Mouse (Mus musculus): ENCODE data around the gene Pigw. TPM values are rescaled to one million over a fixed set of nuclear protein-coding genes. Genes with fewer than 3 reads are reported as not detected.
"Not testable (repeated sequence)": the region's sequence is repeated elsewhere in the genome, so short reads cannot be mapped to it uniquely, and the experiment has no call there.

Gene Pigw
- polyA plus RNA-seq, 1 experiment from 2014 or later: 2.9 TPM

DNA sequence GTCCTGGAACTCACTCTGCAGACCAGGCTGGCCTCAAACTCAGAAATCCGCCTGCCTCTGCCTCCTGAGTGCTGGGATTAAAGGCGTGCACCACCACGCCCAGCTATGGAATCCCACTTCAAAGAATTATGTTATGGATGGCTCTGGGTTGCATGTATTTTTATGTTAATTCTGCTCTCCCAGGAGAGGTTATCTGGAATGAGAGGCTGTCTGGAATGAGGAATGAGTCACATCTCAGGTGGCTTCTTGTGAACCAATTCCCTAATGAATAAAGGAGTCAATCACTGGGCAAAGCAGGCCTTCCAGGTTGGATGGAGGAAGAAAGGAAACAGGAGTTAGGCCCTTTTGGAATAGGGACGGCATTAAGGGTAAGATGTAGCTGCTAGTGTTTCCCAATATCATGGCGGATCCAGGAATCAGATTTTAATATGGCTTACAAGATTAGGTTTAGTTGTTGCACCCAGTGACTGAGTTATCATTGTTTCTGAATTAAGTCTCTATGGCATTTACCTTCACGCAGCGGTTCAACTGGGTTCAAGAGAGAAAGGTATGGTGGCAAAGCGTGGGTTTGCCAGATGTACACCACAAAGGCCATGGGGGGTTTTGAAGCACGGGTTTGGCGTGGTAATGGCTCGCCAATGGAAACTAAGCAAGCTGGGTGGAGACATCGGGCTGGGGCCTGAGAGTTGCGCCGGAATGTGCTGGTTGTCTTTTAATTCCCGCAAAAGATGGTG is 33.2 kb downstream of the Pigw start:
- Histone ChIP-seq H3K4me3 (replicated peaks) (no peak overlapping the region), H3K4me1 (no peaks in the 10 kb centered on the region), H3K27me3 (replicated peaks) (no peaks in the 10 kb centered on the region), H3K36me3 (peaks cover 28% of the 10 kb centered on the region), H3K4me2 (no peak overlapping the region), H3K9ac (no peak overlapping the region), H3K27ac (no peak overlapping the region), H3K9me3 (no peaks in the 10 kb centered on the region)
- ATAC-seq (ENCODE audit: insufficient read depth, low FRiP score, low read depth): no peak
- WGBS: 94% methylated on average over 15 of the region's 15 CpGs

DNA sequence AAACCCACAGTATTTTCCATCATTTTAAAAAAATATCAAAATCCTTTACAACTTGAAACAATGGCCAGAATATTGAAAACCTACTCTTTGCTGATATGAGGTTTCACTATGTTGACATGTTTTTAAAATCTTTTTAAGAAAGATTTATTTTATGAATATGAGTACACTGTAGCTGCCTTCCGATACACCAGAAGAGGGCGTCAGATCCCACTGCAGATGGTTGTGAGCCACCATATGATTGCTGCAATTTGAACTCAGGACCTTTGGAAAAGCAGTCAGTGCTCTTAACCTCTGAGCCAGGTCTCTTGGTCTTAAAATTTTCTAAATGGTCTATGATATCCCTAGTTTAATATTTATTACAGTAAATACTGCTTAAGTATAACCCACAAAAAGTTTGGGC is 40.8 kb downstream of the Pigw start:
- H3K36me3 ChIP-seq: peaks cover 36% of the 10 kb centered on the region
- 90% methylated on average over 2 of the region's 2 CpGs for WGBS

DNA sequence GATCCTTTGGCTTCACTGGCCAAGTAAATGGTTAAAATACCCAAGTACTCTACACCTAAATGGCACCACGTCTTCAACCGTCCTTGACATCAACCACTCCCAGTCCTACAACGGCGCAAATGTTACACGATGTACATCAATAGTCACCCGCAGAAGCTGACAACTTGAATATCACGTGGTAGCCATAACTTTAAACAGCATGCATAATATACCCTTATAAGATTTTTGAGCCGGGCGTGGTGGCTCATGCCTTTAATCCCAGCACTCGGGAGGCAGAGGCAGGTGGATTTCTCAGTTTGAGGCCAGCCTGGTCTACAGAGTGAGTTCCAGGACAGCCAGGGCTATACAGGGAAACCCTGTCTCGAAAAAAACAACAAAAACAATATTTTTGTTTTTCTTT is 50.6 kb downstream of the Pigw start:
- not testable (repeated sequence) for H3K4me1 ChIP-seq; ATAC-seq (ENCODE audit: insufficient read depth, low FRiP score, low read depth); H3K9me3 ChIP-seq; H3K27me3 ChIP-seq (replicated peaks)
- Histone ChIP-seq H3K4me3 (replicated peaks) (peak overlapping the region; percentile 83), H3K36me3 (peaks cover 19% of the 10 kb centered on the region; the same call in 1 of the 2 replicates), H3K27ac (peak overlapping the region; percentile 87), H3K4me2 (peak overlapping the region; percentile 94), H3K9ac (peak overlapping the region; percentile 81; the same call in 1 of the 2 replicates)
- WGBS: 68% methylated on average over 11 of the region's 11 CpGs

More for the DNA sequence above, 40.8 kb downstream of the Pigw start:
- H3K27me3 ChIP-seq (replicated peaks): no peaks in the 10 kb centered on the region
- no peaks in the 10 kb centered on the region for H3K9me3 ChIP-seq
- no peaks in the 10 kb centered on the region for H3K4me1 ChIP-seq
- no peak overlapping the region for H3K4me3 ChIP-seq (replicated peaks)
- no peak overlapping the region for H3K27ac ChIP-seq
- no peak for ATAC-seq (ENCODE audit: insufficient read depth, low FRiP score, low read depth)
- H3K9ac ChIP-seq: no peak overlapping the region
- H3K4me2 ChIP-seq: no peak overlapping the region

DNA sequence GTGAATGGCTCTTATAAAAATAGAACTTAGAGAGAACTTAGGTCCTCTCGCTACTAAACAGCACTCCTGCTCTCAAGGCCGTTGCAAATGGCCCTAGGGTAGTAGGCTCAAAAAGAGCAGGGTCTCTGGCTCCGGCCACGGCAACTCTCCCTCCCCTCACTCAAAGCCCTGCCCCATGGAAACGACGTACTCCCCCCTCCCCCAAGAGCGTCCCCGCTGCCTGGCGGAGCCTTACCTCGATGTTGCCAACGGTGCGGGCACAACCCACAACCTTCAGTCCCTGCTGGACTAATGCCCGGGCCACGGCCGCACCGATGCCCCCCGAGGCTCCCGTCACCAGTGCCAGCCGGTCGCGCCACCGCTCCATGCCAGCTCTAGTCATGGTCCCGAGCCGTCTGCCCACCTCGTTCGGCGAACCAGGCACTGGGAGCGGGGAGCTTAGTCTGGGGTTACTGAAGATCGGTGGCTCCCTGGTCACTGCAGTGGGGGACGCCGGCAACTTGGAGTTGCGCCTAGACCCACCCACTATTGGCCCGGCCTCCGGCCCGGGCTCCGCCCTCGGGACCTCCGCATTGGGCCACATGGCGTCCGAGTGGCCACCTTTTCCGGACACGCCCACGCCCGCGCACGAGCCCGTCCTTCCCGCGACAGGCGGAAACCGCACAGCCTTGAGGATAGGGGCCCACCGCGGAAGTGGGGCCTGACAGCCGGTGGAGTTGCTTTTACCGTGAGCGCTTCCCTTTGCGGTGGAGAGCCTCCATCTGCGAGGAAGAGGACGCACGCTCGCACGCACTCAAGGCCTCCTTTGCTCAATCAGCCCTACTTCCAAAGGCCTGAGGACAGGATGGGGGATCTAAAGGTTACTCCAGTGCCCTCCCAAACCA is 51.3 kb downstream of the Pigw start, which contains the start of gene Dhrs11:
TSS of gene Dhrs11 (minus strand) at position 479 of the 884 bp plus-strand sequence.
- H3K27ac ChIP-seq: peak within 1 kb of the TSS; percentile 87
- H3K4me1 ChIP-seq: peaks cover 4% of the 10 kb centered on the region; the same call in 1 of the 2 replicates
- H3K27me3 ChIP-seq (replicated peaks): no peaks in the 10 kb centered on the region
- H3K9me3 ChIP-seq: no peaks in the 10 kb centered on the region
- H3K9ac ChIP-seq: peak within 1 kb of the TSS; percentile 81
- peaks cover 19% of the 10 kb centered on the region; the same call in 1 of the 2 replicates for H3K36me3 ChIP-seq
- WGBS: under 1% methylated on average over 62 of the region's 62 CpGs
- peak within 1 kb of the TSS; percentile 94 for H3K4me2 ChIP-seq
- peak; percentile 94 for ATAC-seq (ENCODE audit: insufficient read depth, low FRiP score, low read depth)
- peak within 1 kb of the TSS; percentile 83 for H3K4me3 ChIP-seq (replicated peaks)

DNA sequence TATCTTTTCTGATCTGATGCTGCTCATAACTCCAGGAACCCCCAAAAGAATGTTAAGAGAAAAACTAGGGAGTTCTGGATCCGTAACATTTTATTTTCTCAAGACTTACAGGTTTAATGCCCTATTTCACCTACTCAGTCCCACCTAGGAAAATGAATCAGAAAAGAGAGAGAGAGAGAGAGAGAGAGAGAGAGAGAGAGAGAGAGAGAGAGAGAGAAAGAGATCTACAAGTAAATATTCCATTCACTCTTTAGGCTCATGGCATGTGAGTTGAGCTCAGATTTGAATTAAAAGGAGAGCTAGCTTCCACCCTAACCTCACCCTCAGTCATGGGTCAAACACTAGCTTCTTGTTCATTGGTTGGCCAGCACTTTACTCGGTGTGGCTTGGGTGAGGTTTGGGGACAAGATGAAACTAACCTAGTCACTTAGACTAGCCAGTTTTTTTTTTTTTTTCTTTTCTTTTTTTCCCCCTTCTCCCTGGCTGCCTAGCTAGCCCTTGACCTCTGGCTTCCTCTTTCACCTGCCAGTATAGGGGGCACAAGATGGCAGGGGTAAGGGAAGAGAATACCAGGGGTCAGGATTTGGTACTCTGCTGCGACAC is 52.1 kb downstream of the Pigw start:
- Histone ChIP-seq H3K36me3 (peaks cover 14% of the 10 kb centered on the region; the same call in 1 of the 2 replicates), H3K9me3 (no peaks in the 10 kb centered on the region), H3K4me1 (peaks cover 7% of the 10 kb centered on the region; the same call in 1 of the 2 replicates), H3K27me3 (replicated peaks) (no peaks in the 10 kb centered on the region), H3K9ac (peak overlapping the region; percentile 81), H3K27ac (no peak overlapping the region), H3K4me3 (replicated peaks) (peak overlapping the region; percentile 83), H3K4me2 (peak overlapping the region; percentile 94)
- no peak for ATAC-seq (ENCODE audit: insufficient read depth, low FRiP score, low read depth)
- WGBS: 44% methylated on average over 3 of the region's 3 CpGs

DNA sequence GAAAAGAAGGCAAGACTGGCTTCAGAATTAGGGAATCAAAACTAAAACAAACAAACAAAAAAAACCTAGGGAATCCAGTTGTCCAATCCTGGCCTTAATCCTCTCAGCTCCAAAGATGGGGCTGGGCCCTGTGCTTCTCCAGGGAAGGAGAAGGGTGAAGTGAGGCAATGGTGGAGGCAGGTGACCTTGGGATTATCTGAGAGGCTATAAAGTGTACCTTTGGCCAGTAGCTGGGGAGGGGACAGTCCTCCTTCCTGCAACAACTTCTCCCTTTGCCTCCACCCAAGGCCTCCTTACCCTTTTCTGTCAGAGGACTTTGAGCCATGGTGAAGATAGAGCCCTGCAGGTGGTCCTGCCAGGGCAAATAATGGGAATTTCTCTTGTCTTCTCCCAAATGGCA is 52.6 kb downstream of the Pigw start:
- H3K4me1 ChIP-seq: peaks cover 7% of the 10 kb centered on the region; the same call in 1 of the 2 replicates
- H3K9ac ChIP-seq: no peak overlapping the region
- no peaks in the 10 kb centered on the region for H3K9me3 ChIP-seq
- no peak overlapping the region for H3K4me2 ChIP-seq
- H3K36me3 ChIP-seq: peaks cover 10% of the 10 kb centered on the region; the same call in 1 of the 2 replicates
- peak overlapping the region; percentile 5; the same call in 1 of the 2 replicates for H3K4me3 ChIP-seq (replicated peaks)
- no peak for ATAC-seq (ENCODE audit: insufficient read depth, low FRiP score, low read depth)
- H3K27me3 ChIP-seq (replicated peaks): no peaks in the 10 kb centered on the region
- no peak overlapping the region for H3K27ac ChIP-seq

Small RNAs within 50 kb of the gene (microRNA-seq; reads per million reads assigned to microRNA genes)
- gene Gm23564: not detected

Other genes starting within 250 kb of the Pigw start
- gene Mrm1, start 60.8 kb downstream of the Pigw start, polyA plus RNA-seq (2015; fragmentation: Nextera tagmentation; extraction: Ambion mirVana): 14.5 and 15.5 TPM in 2 replicates
- gene Dhrs11, start 51.3 kb downstream of the Pigw start, polyA plus RNA-seq (2015; fragmentation: Nextera tagmentation; extraction: Ambion mirVana): 32.0 and 38.2 TPM in 2 replicates
- 69.8 and 76.7 TPM in 2 replicates for gene Ggnbp2, start 9.5 kb downstream of the Pigw start, polyA plus RNA-seq (2015; fragmentation: Nextera tagmentation; extraction: Ambion mirVana)
- gene Myo19, start 137 bp downstream of the Pigw start, polyA plus RNA-seq (2015; fragmentation: Nextera tagmentation; extraction: Ambion mirVana): 6.8 and 7.8 TPM in 2 replicates
- gene Znhit3, start 36.1 kb upstream of the Pigw start, polyA plus RNA-seq (2015; fragmentation: Nextera tagmentation; extraction: Ambion mirVana): 52.9 and 56.9 TPM in 2 replicates
- 0.49 and 0.51 TPM in 2 replicates for gene Car4, start 77.5 kb upstream of the Pigw start, polyA plus RNA-seq (2015; fragmentation: Nextera tagmentation; extraction: Ambion mirVana)

All from stomach, embryonic 15.5 days (tissue).